Comparison of ENCODE assay signal across 8 mouse cellular contexts in genomic region chr17:26070136-26070535, GRCm38 (mm10). TPM values are rescaled to one million over a fixed set of nuclear protein-coding genes. Genes with fewer than 3 reads are reported as not detected.
DNase-seq lines count a peak whose midpoint lies in the region; ATAC-seq and TF ChIP-seq lines count a peak whose summit lies in the region.

No protein-coding gene starts in this region.

- TF ChIP-seq CTCF in liver, adult 2 months (IDR thresholded peaks at IDR 0.05; ENCODE audit: low read depth, low read length) = no peak
- no peak for TF ChIP-seq CTCF in olfactory bulb, adult 2 months (IDR thresholded peaks at IDR 0.05; ENCODE audit: insufficient read depth, low read depth, low read length)

- H3K4me1 ChIP-seq in liver, adult 2 months (ENCODE audit: control insufficient read depth, insufficient read depth, low read length) = peaks cover 23% of the 10 kb centered on the region
- peaks cover 37% of the 10 kb centered on the region for H3K4me1 ChIP-seq in embryonic facial prominence, embryonic 15.5 days
- peaks cover 23% of the 10 kb centered on the region for H3K4me1 ChIP-seq in limb, embryonic 11.5 days (ENCODE audit: control insufficient read depth, insufficient read depth, low read length)
- H3K4me1 ChIP-seq in olfactory bulb, adult 2 months (ENCODE audit: control insufficient read depth, insufficient read depth, low read length) = peaks cover 24% of the 10 kb centered on the region

- H3K4me3 ChIP-seq in liver, adult 2 months (ENCODE audit: insufficient read depth, low read depth, low read length) = no peak overlapping the region
- peak overlapping the region; percentile 88 for H3K4me3 ChIP-seq in embryonic facial prominence, embryonic 15.5 days (replicated peaks)
- H3K4me3 ChIP-seq in limb, embryonic 11.5 days (ENCODE audit: low read depth, low read length) = peak overlapping the region; percentile 82; the same call in 1 of the 2 replicates
- no peak overlapping the region for H3K4me3 ChIP-seq in olfactory bulb, adult 2 months (ENCODE audit: insufficient read depth, low read depth, low read length)

- peaks cover 25% of the 10 kb centered on the region for H3K79me2 ChIP-seq in liver, adult 2 months (ENCODE audit: control insufficient read depth, insufficient read depth, low read length)

- ATAC-seq in embryonic facial prominence, embryonic 15.5 days (ENCODE audit: insufficient number of reproducible peaks, low FRiP score, low TSS enrichment, low read depth) = no peak
- ATAC-seq in limb, embryonic 11.5 days (ENCODE audit: insufficient number of reproducible peaks, low FRiP score, low TSS enrichment, low read depth) = no peak

- peak; percentile 55 for DNase-seq in liver, adult 2 months (ENCODE audit: extremely low read depth, low read depth, low spot score)
- no peak for DNase-seq in liver
- DNase-seq in limb, embryonic 11.5 days (ENCODE audit: low spot score) = no peak
- DNase-seq in cerebellum, adult 8-10 months = no peak
- DNase-seq in kidney, adult 9 months = no peak
- DNase-seq in layer of hippocampus, adult 9-11 months = no peak

- no peak for TF ChIP-seq POLR2A in liver, adult 2 months (IDR thresholded peaks at IDR 0.05; ENCODE audit: extremely low read depth, insufficient read depth, low read length)
- TF ChIP-seq POLR2A in olfactory bulb, adult 2 months (IDR thresholded peaks at IDR 0.05; ENCODE audit: insufficient read depth, low read depth, low read length) = no peak

- H3K27ac ChIP-seq in liver, adult 2 months (replicated peaks; ENCODE audit: insufficient read depth, low read depth, low read length) = no peak overlapping the region
- H3K27ac ChIP-seq in embryonic facial prominence, embryonic 15.5 days (replicated peaks) = no peak overlapping the region
- no peak overlapping the region for H3K27ac ChIP-seq in limb, embryonic 11.5 days (replicated peaks; ENCODE audit: low read depth, low read length)
- H3K27ac ChIP-seq in olfactory bulb, adult 2 months (ENCODE audit: insufficient read depth, low read depth, low read length) = peak overlapping the region; percentile 68

- H3K36me3 ChIP-seq in liver, adult 2 months (ENCODE audit: control insufficient read depth, insufficient read depth, low read length) = no peaks in the 10 kb centered on the region
- 0 out of 2 replicates have a peak, but pooled peaks cover 2% of the 10 kb centered on the region for H3K36me3 ChIP-seq in embryonic facial prominence, embryonic 15.5 days
- no peaks in the 10 kb centered on the region; the same call in 1 of the 2 replicates for H3K36me3 ChIP-seq in limb, embryonic 11.5 days (ENCODE audit: control insufficient read depth, insufficient read depth, low read length)

- no peaks in the 10 kb centered on the region for H3K27me3 ChIP-seq in liver, adult 2 months (ENCODE audit: control insufficient read depth, insufficient read depth, low read length)
- H3K27me3 ChIP-seq in embryonic facial prominence, embryonic 15.5 days = no peaks in the 10 kb centered on the region
- no peaks in the 10 kb centered on the region for H3K27me3 ChIP-seq in limb, embryonic 11.5 days (ENCODE audit: control insufficient read depth, insufficient read depth, low read length)

- no peak overlapping the region for H3K9ac ChIP-seq in liver, adult 2 months (ENCODE audit: low read depth, low read length)
- H3K9ac ChIP-seq in embryonic facial prominence, embryonic 15.5 days = no peak overlapping the region
- no peak overlapping the region for H3K9ac ChIP-seq in limb, embryonic 11.5 days (ENCODE audit: low read length)

- peak overlapping the region; percentile 96 for H3K4me2 ChIP-seq in embryonic facial prominence, embryonic 15.5 days (replicated peaks)
- peak overlapping the region; percentile 99 for H3K4me2 ChIP-seq in limb, embryonic 11.5 days (ENCODE audit: low read depth, severe bottlenecking)

- WGBS in liver, adult 2 months = 22% methylated on average over 6 of the region's 6 CpGs
- WGBS in embryonic facial prominence, embryonic 15.5 days = 37% methylated on average over 6 of the region's 6 CpGs
- 32% methylated on average over 6 of the region's 6 CpGs for WGBS in limb, embryonic 11.5 days
- 16% methylated on average over 6 of the region's 6 CpGs for WGBS in olfactory bulb, adult 2 months

- no peaks in the 10 kb centered on the region for H3K9me3 ChIP-seq in embryonic facial prominence, embryonic 15.5 days (replicated peaks)
- H3K9me3 ChIP-seq in limb, embryonic 11.5 days (ENCODE audit: control insufficient read depth, low read length) = no peaks in the 10 kb centered on the region

RNA-seq across cellular contexts. Expression of gene Rab11fip3, which starts 0.8 kb away (rescaled TPM):
- total RNA-seq in liver, adult 2 months (2014; rRNA removed) = 4.6 and 7.7 TPM in 2 replicates
- 11.1 and 13.2 TPM in 2 replicates for polyA plus RNA-seq in liver, adult 2 months (2012; rRNA removed)
- polyA plus RNA-seq in embryonic facial prominence, embryonic 15.5 days (2015; fragmentation: Nextera tagmentation; extraction: Ambion mirVana) = 18.3 and 19.6 TPM in 2 replicates
- polyA plus RNA-seq in limb, embryonic 11.5 days (2014; fragmentation: Nextera tagmentation; extraction: Ambion mirVana) = 15.9 and 17.4 TPM in 2 replicates
- polyA plus RNA-seq in olfactory bulb, adult 2 months (2012; ENCODE audit: insufficient read depth, insufficient read length, low replicate concordance, missing spikeins) = not detected in 2 replicates

RNA-seq across cellular contexts. Expression of gene Decr2, which starts 20.0 kb away (rescaled TPM):
- total RNA-seq in liver, adult 2 months (2014; rRNA removed) = 179 and 237 TPM in 2 replicates
- polyA plus RNA-seq in liver, adult 2 months (2012; rRNA removed) = 147 and 154 TPM in 2 replicates
- polyA plus RNA-seq in embryonic facial prominence, embryonic 15.5 days (2015; fragmentation: Nextera tagmentation; extraction: Ambion mirVana) = 39.7 and 42.6 TPM in 2 replicates
- 19.0 and 22.3 TPM in 2 replicates for polyA plus RNA-seq in limb, embryonic 11.5 days (2014; fragmentation: Nextera tagmentation; extraction: Ambion mirVana)
- not detected in 2 replicates for polyA plus RNA-seq in olfactory bulb, adult 2 months (2012; ENCODE audit: insufficient read depth, insufficient read length, low replicate concordance, missing spikeins)

RNA-seq across cellular contexts. Expression of gene Nme4, which starts 25.3 kb away (rescaled TPM):
- total RNA-seq in liver, adult 2 months (2014; rRNA removed) = 6.2 and 7.0 TPM in 2 replicates
- 8.7 TPM in 2 replicates for polyA plus RNA-seq in liver, adult 2 months (2012; rRNA removed)
- polyA plus RNA-seq in embryonic facial prominence, embryonic 15.5 days (2015; fragmentation: Nextera tagmentation; extraction: Ambion mirVana) = 87.1 and 98.8 TPM in 2 replicates
- polyA plus RNA-seq in limb, embryonic 11.5 days (2014; fragmentation: Nextera tagmentation; extraction: Ambion mirVana) = 111 and 122 TPM in 2 replicates
- not detected in 2 replicates for polyA plus RNA-seq in olfactory bulb, adult 2 months (2012; ENCODE audit: insufficient read depth, insufficient read length, low replicate concordance, missing spikeins)

RNA-seq across cellular contexts. Expression of gene Tmem8, which starts 43.0 kb away (rescaled TPM):
- 8.8 and 10.0 TPM in 2 replicates for total RNA-seq in liver, adult 2 months (2014; rRNA removed)
- 46.2 and 52.5 TPM in 2 replicates for polyA plus RNA-seq in liver, adult 2 months (2012; rRNA removed)
- 2.9 and 3.5 TPM in 2 replicates for polyA plus RNA-seq in embryonic facial prominence, embryonic 15.5 days (2015; fragmentation: Nextera tagmentation; extraction: Ambion mirVana)
- 0.40 and 0.55 TPM in 2 replicates for polyA plus RNA-seq in limb, embryonic 11.5 days (2014; fragmentation: Nextera tagmentation; extraction: Ambion mirVana)
- not detected in 2 replicates for polyA plus RNA-seq in olfactory bulb, adult 2 months (2012; ENCODE audit: insufficient read depth, insufficient read length, low replicate concordance, missing spikeins)

RNA-seq across cellular contexts. Expression of gene Mrpl28, which starts 53.2 kb away (rescaled TPM):
- 64.5 and 67.9 TPM in 2 replicates for total RNA-seq in liver, adult 2 months (2014; rRNA removed)
- 80.6 and 87.6 TPM in 2 replicates for polyA plus RNA-seq in liver, adult 2 months (2012; rRNA removed)
- 190 and 191 TPM in 2 replicates for polyA plus RNA-seq in embryonic facial prominence, embryonic 15.5 days (2015; fragmentation: Nextera tagmentation; extraction: Ambion mirVana)
- polyA plus RNA-seq in limb, embryonic 11.5 days (2014; fragmentation: Nextera tagmentation; extraction: Ambion mirVana) = 259 and 283 TPM in 2 replicates
- not detected in 2 replicates for polyA plus RNA-seq in olfactory bulb, adult 2 months (2012; ENCODE audit: insufficient read depth, insufficient read length, low replicate concordance, missing spikeins)

Comparison
In these comparisons a context has a peak if more than half of its experiments do, and no peak if none do; other contexts are left out.
1. H3K4me3 ChIP-seq: peak in embryonic facial prominence, embryonic 15.5 days (single experiment) and limb, embryonic 11.5 days (single experiment); none in liver, adult 2 months (single experiment) and olfactory bulb, adult 2 months (single experiment).
2. RNA of gene Decr2, which starts 20.0 kb away (polyA plus RNA-seq): 147 to 154 TPM in liver, adult 2 months, 39.7 to 42.6 TPM in embryonic facial prominence, embryonic 15.5 days and 19.0 to 22.3 TPM in limb, embryonic 11.5 days; not detected in olfactory bulb, adult 2 months; every median in the first group is over 10 times any median in the second.